Mouse (Mus musculus): ENCODE data around the gene Stk4.

- TF ChIP-seq POLR2A (IDR thresholded peaks at IDR 0.05; ENCODE audit: borderline replicate concordance, low read depth, low read length) (no peak), CTCF (IDR thresholded peaks at IDR 0.05; ENCODE audit: low read depth, low read length) (no peak)
Measured at GRCm38 (mm10) chr2:164114051-164114450, 43.9 kb downstream of the Stk4 start.
